Mouse (Mus musculus): Measurements from ENCODE around the gene Prss29. TPM values are rescaled to one million over a fixed set of nuclear protein-coding genes. Genes with fewer than 3 reads are reported as not detected.

The Prss29 gene
- polyA plus RNA-seq (2014; fragmentation: Nextera tagmentation; extraction: Ambion mirVana) = not detected in 2 replicates

- DNase-seq (ENCODE audit: low spot score, missing footprints) (no peak), ATAC-seq (ENCODE audit: low FRiP score) (no peak)
- Histone ChIP-seq H3K4me2 (no peak within 1 kb of the TSS), H3K36me3 (ENCODE audit: control insufficient read depth, insufficient read depth, low read length) (no peaks in the 10 kb centered on the region), H3K4me1 (ENCODE audit: control insufficient read depth, insufficient read depth, low read length) (no peaks in the 10 kb centered on the region), H3K9ac (ENCODE audit: low read length) (no peak within 1 kb of the TSS), H3K27me3 (ENCODE audit: control insufficient read depth, insufficient read depth, low read length) (no peaks in the 10 kb centered on the region), H3K27ac (ENCODE audit: low read depth, low read length) (no peak within 1 kb of the TSS), H3K4me3 (ENCODE audit: low read depth, low read length) (no peak within 1 kb of the TSS), H3K9me3 (ENCODE audit: control insufficient read depth, low read length) (no peaks in the 10 kb centered on the region)
- 83% methylated on average over 5 of the region's 5 CpGs for WGBS
These were observed at the start of gene Prss29 for GRCm38 (mm10) chr17:25318354-25318753. Gene Prss29, plus strand, starts transcription at chr17:25318654.

GRCm38 (mm10) chr17:25270795-25271335, 47.6 kb upstream of the Prss29 start:
- H3K36me3 ChIP-seq (ENCODE audit: control insufficient read depth, insufficient read depth, low read length) = peaks cover 24% of the 10 kb centered on the region

GRCm38 (mm10) chr17:25272326-25272725, 46.1 kb upstream of the Prss29 start:
- H3K27ac ChIP-seq (ENCODE audit: low read depth, low read length) = no peak overlapping the region
- DNase-seq (ENCODE audit: low spot score, missing footprints) (peak; percentile 84), ATAC-seq (ENCODE audit: low FRiP score) (no peak)
- 1% methylated on average over 10 of the region's 10 CpGs for WGBS
- H3K9me3 ChIP-seq (ENCODE audit: control insufficient read depth, low read length) = no peaks in the 10 kb centered on the region
- H3K4me1 ChIP-seq (ENCODE audit: control insufficient read depth, insufficient read depth, low read length) = peaks cover 17% of the 10 kb centered on the region
- H3K4me2 ChIP-seq = peak overlapping the region; percentile 99
- H3K4me3 ChIP-seq (ENCODE audit: low read depth, low read length) = peak overlapping the region; percentile 98
- H3K9ac ChIP-seq (ENCODE audit: low read length) = peak overlapping the region; percentile 100
- no peaks in the 10 kb centered on the region for H3K27me3 ChIP-seq (ENCODE audit: control insufficient read depth, insufficient read depth, low read length)
- H3K36me3 ChIP-seq (ENCODE audit: control insufficient read depth, insufficient read depth, low read length) = peaks cover 12% of the 10 kb centered on the region

More at GRCm38 (mm10) chr17:25270795-25271335, 47.6 kb upstream of the Prss29 start:
- Histone ChIP-seq H3K27me3 (ENCODE audit: control insufficient read depth, insufficient read depth, low read length) (no peaks in the 10 kb centered on the region), H3K4me1 (ENCODE audit: control insufficient read depth, insufficient read depth, low read length) (peaks cover 17% of the 10 kb centered on the region), H3K4me2 (peak overlapping the region; percentile 99), H3K9ac (ENCODE audit: low read length) (peak overlapping the region; percentile 20; the same call in 1 of the 2 replicates), H3K9me3 (ENCODE audit: control insufficient read depth, low read length) (no peaks in the 10 kb centered on the region), H3K4me3 (ENCODE audit: low read depth, low read length) (peak overlapping the region; percentile 98), H3K27ac (ENCODE audit: low read depth, low read length) (no peak overlapping the region)
- DNase-seq (ENCODE audit: low spot score, missing footprints) (no peak), ATAC-seq (ENCODE audit: low FRiP score) (no peak)
- WGBS = 93% methylated on average over 2 of the region's 2 CpGs

- H3K4me1 ChIP-seq (ENCODE audit: control insufficient read depth, insufficient read depth, low read length) = peaks cover 17% of the 10 kb centered on the region
- peak; percentile 96 for DNase-seq (ENCODE audit: low spot score, missing footprints)
These were observed 45.3 kb upstream of the Prss29 start for GRCm38 (mm10) chr17:25272951-25273705.

GRCm38 (mm10) chr17:25273706-25274501, 44.5 kb upstream of the Prss29 start:
- Histone ChIP-seq H3K4me1 (ENCODE audit: control insufficient read depth, insufficient read depth, low read length) (peaks cover 17% of the 10 kb centered on the region), H3K9ac (ENCODE audit: low read length) (peak overlapping the region; percentile 100), H3K27me3 (ENCODE audit: control insufficient read depth, insufficient read depth, low read length) (no peaks in the 10 kb centered on the region), H3K9me3 (ENCODE audit: control insufficient read depth, low read length) (no peaks in the 10 kb centered on the region), H3K27ac (ENCODE audit: low read depth, low read length) (peak overlapping the region; percentile 97), H3K4me3 (ENCODE audit: low read depth, low read length) (peak overlapping the region; percentile 98), H3K36me3 (ENCODE audit: control insufficient read depth, insufficient read depth, low read length) (peaks cover 4% of the 10 kb centered on the region), H3K4me2 (peak overlapping the region; percentile 45)
- 2% methylated on average over 39 of the region's 45 CpGs for WGBS
- peak; percentile 89 for ATAC-seq (ENCODE audit: low FRiP score)
- peak; percentile 100 for DNase-seq (ENCODE audit: low spot score, missing footprints)

More at GRCm38 (mm10) chr17:25272951-25273705, 45.3 kb upstream of the Prss29 start:
- H3K4me2 ChIP-seq = peak overlapping the region; percentile 99
- peak; percentile 90 for ATAC-seq (ENCODE audit: low FRiP score)
- peak overlapping the region; percentile 98 for H3K4me3 ChIP-seq (ENCODE audit: low read depth, low read length)
- peaks cover 10% of the 10 kb centered on the region for H3K36me3 ChIP-seq (ENCODE audit: control insufficient read depth, insufficient read depth, low read length)
- no peaks in the 10 kb centered on the region for H3K9me3 ChIP-seq (ENCODE audit: control insufficient read depth, low read length)
- H3K27me3 ChIP-seq (ENCODE audit: control insufficient read depth, insufficient read depth, low read length) = no peaks in the 10 kb centered on the region
- H3K27ac ChIP-seq (ENCODE audit: low read depth, low read length) = peak overlapping the region; percentile 97
- under 1% methylated on average over 72 of the region's 92 CpGs for WGBS
- peak overlapping the region; percentile 100 for H3K9ac ChIP-seq (ENCODE audit: low read length)

- Histone ChIP-seq H3K9ac (ENCODE audit: low read length) (peak within 1 kb of the TSS; percentile 100), H3K27ac (ENCODE audit: low read depth, low read length) (peak within 1 kb of the TSS; percentile 97), H3K4me3 (ENCODE audit: low read depth, low read length) (peak within 1 kb of the TSS; percentile 98), H3K4me1 (ENCODE audit: control insufficient read depth, insufficient read depth, low read length) (peaks cover 17% of the 10 kb centered on the region), H3K4me2 (peak within 1 kb of the TSS; percentile 45), H3K27me3 (ENCODE audit: control insufficient read depth, insufficient read depth, low read length) (no peaks in the 10 kb centered on the region), H3K9me3 (ENCODE audit: control insufficient read depth, low read length) (no peaks in the 10 kb centered on the region), H3K36me3 (ENCODE audit: control insufficient read depth, insufficient read depth, low read length) (no peaks in the 10 kb centered on the region)
- ATAC-seq (ENCODE audit: low FRiP score) (no peak), DNase-seq (ENCODE audit: low spot score, missing footprints) (peak; percentile 62)
- WGBS = 88% methylated on average over 9 of the region's 9 CpGs
These were observed 43.7 kb upstream of the Prss29 start, which contains the start of gene Ube2i for GRCm38 (mm10) chr17:25274571-25275346. Gene Ube2i, minus strand, starts transcription at chr17:25274622.

- Histone ChIP-seq H3K4me2 (no peak overlapping the region), H3K4me1 (ENCODE audit: control insufficient read depth, insufficient read depth, low read length) (peaks cover 13% of the 10 kb centered on the region), H3K36me3 (ENCODE audit: control insufficient read depth, insufficient read depth, low read length) (no peaks in the 10 kb centered on the region), H3K27me3 (ENCODE audit: control insufficient read depth, insufficient read depth, low read length) (no peaks in the 10 kb centered on the region), H3K4me3 (ENCODE audit: low read depth, low read length) (no peak overlapping the region), H3K27ac (ENCODE audit: low read depth, low read length) (no peak overlapping the region), H3K9ac (ENCODE audit: low read length) (no peak overlapping the region), H3K9me3 (ENCODE audit: control insufficient read depth, low read length) (no peaks in the 10 kb centered on the region)
- 96% methylated on average over 3 of the region's 3 CpGs for WGBS
- DNase-seq (ENCODE audit: low spot score, missing footprints) (peak; percentile 71), ATAC-seq (ENCODE audit: low FRiP score) (no peak)
These were observed 42.6 kb upstream of the Prss29 start for GRCm38 (mm10) chr17:25275833-25276232.

- no peaks in the 10 kb centered on the region for H3K27me3 ChIP-seq (ENCODE audit: control insufficient read depth, insufficient read depth, low read length)
- DNase-seq (ENCODE audit: low spot score, missing footprints) (no peak), ATAC-seq (ENCODE audit: low FRiP score) (no peak)
- H3K4me2 ChIP-seq = no peak overlapping the region
- 45% methylated on average over 11 of the region's 11 CpGs for WGBS
- no peaks in the 10 kb centered on the region for H3K36me3 ChIP-seq (ENCODE audit: control insufficient read depth, insufficient read depth, low read length)
- H3K27ac ChIP-seq (ENCODE audit: low read depth, low read length) = no peak overlapping the region
- H3K4me1 ChIP-seq (ENCODE audit: control insufficient read depth, insufficient read depth, low read length) = no peaks in the 10 kb centered on the region
- H3K9ac ChIP-seq (ENCODE audit: low read length) = no peak overlapping the region
- H3K4me3 ChIP-seq (ENCODE audit: low read depth, low read length) = no peak overlapping the region
- H3K9me3 ChIP-seq (ENCODE audit: control insufficient read depth, low read length) = no peaks in the 10 kb centered on the region
These were observed 36.3 kb upstream of the Prss29 start for GRCm38 (mm10) chr17:25282133-25282532.
